Mouse (Mus musculus) G1E-ER4 (cell line): ENCODE results near the gene Egfem1. TPM values are rescaled to one million over a fixed set of nuclear protein-coding genes. Genes with fewer than 3 reads are reported as not detected.

Experiments
- GATA1 ChIP-seq: IDR thresholded peaks from one replicate; pipeline ENCODE4 v1.8.0; 2012; ENCODE audit warnings: low read length, inconsistent platforms
- polyA plus RNA-seq: library from polyadenylated mRNA; stranded (reverse); fragments of >175 nt; gene quantifications from 2 replicates; pipeline ENCODE4 v1.2.3, GENCODE M21; 2012

Egfem1 gene
- polyA plus RNA-seq, 1 experiment = not detected

DNA sequence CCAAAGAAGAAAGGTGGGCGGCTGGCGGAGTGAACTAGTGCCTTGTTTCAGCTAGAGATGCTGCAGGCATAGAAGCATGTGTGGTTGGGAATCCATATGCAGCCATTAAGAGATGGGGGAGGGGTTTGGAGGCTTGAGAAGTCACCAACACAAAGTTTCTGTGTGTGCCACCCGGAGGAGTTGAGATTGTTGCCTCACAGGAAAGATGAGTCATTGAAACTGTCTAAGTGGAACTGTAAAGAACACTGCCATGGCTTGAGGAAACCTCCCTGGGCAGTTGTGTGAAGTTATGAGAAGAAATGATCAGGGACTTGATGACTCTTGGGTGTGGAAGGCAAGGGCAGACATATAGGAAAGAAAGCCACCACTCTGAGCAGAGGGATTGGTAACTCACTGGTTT lies 32.7 kb downstream of the Egfem1 start:
- TF ChIP-seq GATA1 = no peak

DNA sequence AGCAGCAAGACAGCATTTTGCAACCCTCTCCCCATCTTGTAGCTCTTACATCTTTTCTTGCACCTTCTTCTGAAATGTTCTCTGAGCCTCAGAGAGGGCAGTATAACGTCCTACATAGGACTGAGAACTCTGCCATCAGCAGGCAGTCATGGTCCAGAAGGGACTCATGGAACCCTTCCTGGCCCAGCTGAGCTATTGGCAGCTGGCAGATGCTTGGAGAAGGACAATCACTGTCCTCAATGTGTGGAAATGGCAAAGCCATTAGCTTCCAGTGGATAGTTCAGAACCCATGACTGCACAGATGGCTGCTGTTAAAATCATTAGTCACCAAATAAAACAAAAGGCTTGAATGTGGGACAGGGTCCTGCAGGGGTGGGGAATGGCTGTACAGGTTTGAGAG lies 35.6 kb downstream of the Egfem1 start:
- TF ChIP-seq GATA1 = no peak

DNA sequence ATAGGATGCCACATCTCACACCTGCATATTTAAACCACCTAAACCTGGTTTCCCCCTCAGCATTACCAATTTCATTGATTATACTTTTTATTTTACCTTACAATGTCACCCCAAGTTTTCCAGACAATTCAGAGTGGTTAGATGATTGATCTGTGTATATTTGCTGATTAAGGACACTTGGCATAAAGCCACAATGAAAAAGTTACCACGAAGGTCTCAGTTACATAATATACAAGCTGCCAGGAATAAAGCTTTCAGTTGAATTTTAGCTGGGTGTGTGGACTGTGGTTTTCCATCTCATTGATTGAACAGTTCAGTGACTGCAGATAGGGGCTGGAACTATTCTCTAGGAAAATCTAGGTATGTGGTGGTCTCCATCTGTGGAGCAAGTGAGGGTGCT lies 40.7 kb downstream of the Egfem1 start:
- no peak for TF ChIP-seq GATA1

DNA sequence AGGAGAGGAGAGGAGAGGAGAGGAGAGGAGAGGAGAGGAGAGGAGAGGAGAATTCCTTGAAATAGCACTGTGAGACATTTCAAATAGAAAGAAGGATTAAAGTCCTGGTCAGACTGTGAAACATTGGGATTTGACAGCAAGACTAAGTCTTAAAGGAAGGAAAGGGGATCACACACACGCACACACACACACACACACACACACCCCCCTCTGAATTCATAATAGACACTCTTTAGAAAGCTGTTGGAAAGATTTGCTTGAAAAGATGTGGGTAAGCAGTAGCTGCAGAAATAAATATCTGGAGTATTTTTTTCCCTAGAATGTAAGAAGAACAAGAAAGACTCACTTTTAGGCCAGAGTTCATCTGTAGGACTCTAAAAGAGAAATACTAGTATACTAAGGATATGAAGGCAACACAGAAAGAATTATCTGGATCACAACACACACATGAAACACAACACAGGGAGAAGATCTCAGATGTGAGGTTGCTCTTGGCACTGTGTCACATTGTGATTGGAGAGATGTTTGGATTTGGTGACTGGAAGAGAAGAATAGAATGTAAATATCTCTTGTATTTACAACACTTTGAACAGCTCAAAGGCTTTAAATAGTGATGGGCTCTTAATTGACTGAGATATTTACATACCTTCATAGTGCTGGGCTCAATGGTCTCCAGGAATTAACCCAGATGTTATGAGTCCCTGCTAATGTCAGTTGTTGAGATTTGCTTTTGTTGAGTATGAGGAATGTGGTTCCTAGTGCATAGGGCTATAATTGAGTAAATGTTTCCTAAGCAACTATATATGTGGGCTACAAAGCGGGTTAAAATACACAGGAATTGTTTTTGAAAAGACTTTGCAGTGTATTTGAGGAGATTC lies 50.5 kb downstream of the Egfem1 start:
- TF ChIP-seq GATA1 = no peak

GRCm38 (mm10) chr3:29134509-29134908 lies 52.7 kb downstream of the Egfem1 start:
- no peak for TF ChIP-seq GATA1

DNA sequence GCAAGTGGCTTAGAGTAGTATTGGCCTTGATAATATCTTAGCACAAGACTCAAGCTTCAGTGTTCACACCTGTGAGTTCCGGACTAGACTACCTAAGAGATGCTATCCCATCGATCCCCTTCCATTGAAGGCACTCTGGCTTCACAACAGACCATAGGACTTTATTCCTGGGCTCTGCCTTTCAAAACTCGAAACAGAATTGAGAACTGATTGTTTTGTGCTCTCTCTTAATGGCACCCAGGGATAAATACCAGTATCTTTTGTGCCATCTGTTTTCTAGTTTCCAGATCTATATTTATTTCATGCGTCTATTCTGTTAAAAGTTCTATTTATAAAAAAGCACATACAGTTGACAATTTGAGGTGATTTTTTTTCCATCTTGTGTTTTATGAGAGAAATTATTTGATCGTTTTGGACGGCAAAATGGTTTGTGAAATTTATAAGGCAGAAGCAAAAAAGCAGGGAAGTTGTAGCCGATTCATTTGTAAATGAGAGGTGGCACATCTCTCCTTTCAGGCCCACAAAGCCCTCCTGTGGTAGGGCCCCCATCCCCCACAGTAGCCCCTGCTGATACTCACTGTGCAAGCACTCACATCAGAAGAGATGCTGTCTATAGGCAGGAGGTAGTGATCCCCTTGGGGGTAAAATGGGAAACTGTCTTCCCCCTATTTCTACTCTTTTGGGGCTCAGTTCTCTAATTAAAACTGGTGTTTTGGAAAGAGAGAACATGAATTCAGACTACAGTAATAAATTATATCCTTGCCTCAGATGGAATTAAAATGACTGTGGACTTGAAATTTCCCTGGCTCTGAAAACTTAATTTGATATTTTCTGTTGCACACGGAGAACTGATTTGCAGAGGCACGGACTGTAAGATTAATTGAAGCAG lies 53.6 kb downstream of the Egfem1 start:
- no peak for TF ChIP-seq GATA1

GRCm38 (mm10) chr3:29136065-29136955 lies 54.5 kb downstream of the Egfem1 start:
- TF ChIP-seq GATA1 = no peak

DNA sequence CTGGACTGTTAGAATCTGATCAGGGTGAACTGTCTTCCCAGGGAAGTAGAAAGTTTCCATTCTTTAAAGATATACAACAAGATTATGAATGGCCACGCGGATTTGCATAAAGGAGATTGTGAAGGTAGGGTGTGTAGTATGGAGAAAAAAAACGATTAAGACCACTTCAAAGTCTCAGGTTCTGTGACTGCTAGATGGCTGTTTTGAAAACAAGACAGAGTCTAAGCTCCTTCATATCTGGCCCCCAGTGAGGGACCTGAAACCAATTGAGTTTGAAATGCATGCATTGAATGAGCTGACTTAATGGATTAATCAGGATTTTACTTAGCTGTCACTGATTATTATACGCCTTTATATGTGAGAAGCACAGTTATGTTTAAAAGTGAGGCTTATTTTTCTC lies 86.6 kb downstream of the Egfem1 start:
- TF ChIP-seq GATA1 = no peak

DNA sequence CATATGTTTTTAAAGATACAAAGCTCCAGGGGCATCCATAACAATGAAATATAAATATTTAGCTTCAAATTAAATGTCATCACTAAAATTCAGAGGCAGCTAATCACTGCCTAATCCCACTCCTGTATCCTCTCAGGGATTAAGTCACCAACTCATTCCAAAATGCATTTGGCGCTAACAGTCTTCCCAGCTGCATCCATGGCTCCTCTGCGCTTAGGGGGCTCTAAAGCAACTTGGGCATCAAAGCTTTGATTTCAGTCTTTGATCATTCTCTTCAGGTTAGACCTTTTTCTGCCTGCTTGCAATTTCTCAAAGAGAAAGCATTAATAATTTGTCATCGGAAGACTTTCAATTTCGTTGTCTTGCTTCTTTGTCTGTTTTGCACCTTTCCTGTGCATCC lies 87.2 kb downstream of the Egfem1 start:
- TF ChIP-seq GATA1 = no peak

GRCm38 (mm10) chr3:29176991-29177390 lies 95.2 kb downstream of the Egfem1 start:
- no peak for TF ChIP-seq GATA1

DNA sequence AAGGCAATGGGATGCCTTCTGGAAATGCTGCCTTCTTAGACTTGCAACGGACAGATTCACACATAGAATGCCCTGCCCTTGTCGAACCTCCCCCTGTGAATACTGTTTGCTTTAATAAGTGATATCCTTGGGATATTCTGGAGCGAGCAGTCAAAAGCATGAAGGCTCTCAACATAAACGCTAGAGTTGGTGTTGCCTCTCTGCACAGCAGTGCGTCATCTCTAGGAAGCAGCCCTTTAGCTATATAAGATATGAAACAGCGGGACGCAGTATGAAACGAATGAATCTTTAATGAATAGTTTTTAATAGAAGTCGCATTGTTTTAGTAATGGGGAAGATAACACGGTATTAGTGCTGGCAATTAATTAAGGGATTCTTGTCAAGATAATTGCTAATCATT lies 101.2 kb downstream of the Egfem1 start:
- no peak for TF ChIP-seq GATA1

DNA sequence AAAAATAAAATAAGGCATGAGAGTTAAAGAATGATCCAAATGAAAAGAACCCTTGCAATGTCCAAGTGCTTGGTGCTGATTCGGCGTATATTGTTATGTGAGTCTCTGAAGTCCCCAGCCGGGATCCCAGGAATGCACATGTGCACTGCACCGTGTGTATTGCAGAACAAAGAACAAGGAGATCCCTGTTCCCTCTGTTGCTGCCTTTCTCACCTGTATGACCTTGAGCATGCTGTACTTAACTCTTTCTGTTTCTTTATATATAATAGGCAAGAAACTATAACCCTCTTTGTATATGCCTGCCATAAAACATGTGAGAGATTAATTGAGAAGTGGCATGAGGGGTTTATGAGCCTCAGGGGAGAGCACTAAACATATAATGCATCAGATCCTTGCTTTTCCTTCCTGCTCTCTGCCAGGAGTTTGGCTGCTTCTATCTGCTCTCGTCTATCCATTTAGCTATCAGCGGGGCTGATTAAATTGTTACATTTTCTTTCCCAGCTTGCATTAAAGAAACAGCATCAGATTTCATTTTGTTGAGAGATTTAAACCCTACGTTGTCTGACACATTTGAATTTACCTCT lies 101.9 kb downstream of the Egfem1 start:
- TF ChIP-seq GATA1 = no peak

DNA sequence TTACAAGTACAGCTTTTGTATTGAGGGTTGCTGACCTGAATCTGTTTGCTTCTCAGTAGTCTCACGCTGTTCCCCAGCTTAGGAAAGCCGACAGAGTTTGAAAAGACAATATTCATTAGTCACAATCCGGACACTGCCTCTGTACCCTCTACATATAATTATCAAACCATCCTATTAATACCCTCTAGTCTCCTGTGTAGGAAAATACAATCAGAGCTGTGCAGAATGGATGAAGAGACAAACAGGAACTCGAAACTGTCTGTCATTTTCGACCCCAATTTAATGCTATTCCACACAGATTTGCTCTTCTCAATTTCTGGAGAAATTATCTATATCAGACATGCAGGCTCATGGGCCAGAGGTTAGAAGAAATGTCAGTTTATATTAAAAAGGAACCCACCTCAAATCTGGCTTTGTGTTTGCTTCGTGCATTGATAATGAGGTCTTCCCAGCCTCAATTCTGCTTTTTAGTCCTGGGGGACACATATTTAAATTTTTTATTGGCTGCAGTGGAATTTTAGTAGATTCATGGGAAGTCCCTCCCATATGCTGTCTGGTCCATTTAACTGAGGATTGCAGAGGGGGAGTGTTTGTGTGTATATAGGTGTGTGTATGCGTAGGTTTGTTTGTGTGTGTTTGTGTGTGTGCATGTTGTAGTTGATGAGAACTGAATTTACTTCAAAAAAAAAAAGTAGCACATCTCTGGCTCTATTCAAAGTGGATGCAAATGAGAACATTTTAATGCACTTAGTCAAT lies 102.8 kb downstream of the Egfem1 start:
- no peak for TF ChIP-seq GATA1

- no peak for TF ChIP-seq GATA1
These were observed 108.4 kb downstream of the Egfem1 start for GRCm38 (mm10) chr3:29190263-29190662.
